Mouse (Mus musculus): ENCODE measurements around the gene Usp22. TPM values are rescaled to one million over a fixed set of nuclear protein-coding genes. Genes with fewer than 3 reads are reported as not detected.
"Not testable (repeated sequence)": the region's sequence is repeated elsewhere in the genome, so short reads cannot be mapped to it uniquely, and the experiment has no call there.

The Usp22 gene
- polyA plus RNA-seq, 1 experiment from 2014 or later: 140 TPM

- H3K9ac ChIP-seq: no peak overlapping the region
- peaks cover 23% of the 10 kb centered on the region for H3K4me1 ChIP-seq
- no peaks in the 10 kb centered on the region for H3K27me3 ChIP-seq
- no peak for ATAC-seq (ENCODE audit: insufficient number of reproducible peaks, low FRiP score, low TSS enrichment, low read depth)
- no peak overlapping the region for H3K4me3 ChIP-seq (replicated peaks)
- WGBS: 90% methylated on average over 10 of the region's 10 CpGs
- no peak overlapping the region for H3K4me2 ChIP-seq (replicated peaks)
- no peak overlapping the region for H3K27ac ChIP-seq (replicated peaks)
- no peaks in the 10 kb centered on the region for H3K36me3 ChIP-seq
- no peaks in the 10 kb centered on the region for H3K9me3 ChIP-seq (replicated peaks)
Observed at GRCm38 (mm10) chr11:61205167-61205950, 30.5 kb upstream of the Usp22 start.

- Histone ChIP-seq H3K36me3 (no peaks in the 10 kb centered on the region), H3K4me2 (replicated peaks) (no peak overlapping the region), H3K9me3 (replicated peaks) (no peaks in the 10 kb centered on the region), H3K4me3 (replicated peaks) (no peak overlapping the region), H3K9ac (no peak overlapping the region), H3K27me3 (no peaks in the 10 kb centered on the region), H3K27ac (replicated peaks) (no peak overlapping the region), H3K4me1 (peaks cover 16% of the 10 kb centered on the region)
- no peak for ATAC-seq (ENCODE audit: insufficient number of reproducible peaks, low FRiP score, low TSS enrichment, low read depth)
- 85% methylated on average over 2 of the region's 2 CpGs for WGBS
Observed at GRCm38 (mm10) chr11:61202810-61203209, 28.0 kb upstream of the Usp22 start.

GRCm38 (mm10) chr11:61202186-61202585 is 27.3 kb upstream of the Usp22 start:
- no peak overlapping the region for H3K27ac ChIP-seq (replicated peaks)
- ATAC-seq (ENCODE audit: insufficient number of reproducible peaks, low FRiP score, low TSS enrichment, low read depth): no peak
- H3K36me3 ChIP-seq: no peaks in the 10 kb centered on the region
- no peak overlapping the region for H3K4me2 ChIP-seq (replicated peaks)
- peaks cover 10% of the 10 kb centered on the region for H3K4me1 ChIP-seq
- no peak overlapping the region for H3K4me3 ChIP-seq (replicated peaks)
- 78% methylated on average over 6 of the region's 6 CpGs for WGBS
- no peaks in the 10 kb centered on the region for H3K9me3 ChIP-seq (replicated peaks)
- no peaks in the 10 kb centered on the region for H3K27me3 ChIP-seq
- H3K9ac ChIP-seq: no peak overlapping the region

- Histone ChIP-seq H3K27ac (replicated peaks) (no peak overlapping the region), H3K4me3 (replicated peaks) (no peak overlapping the region), H3K4me1 (0 out of 2 replicates have a peak, but pooled peaks cover 4% of the 10 kb centered on the region), H3K9ac (no peak overlapping the region), H3K36me3 (no peaks in the 10 kb centered on the region), H3K9me3 (replicated peaks) (no peaks in the 10 kb centered on the region), H3K27me3 (no peaks in the 10 kb centered on the region), H3K4me2 (replicated peaks) (no peak overlapping the region)
- WGBS: 52% methylated on average over 4 of the region's 4 CpGs
- no peak for ATAC-seq (ENCODE audit: insufficient number of reproducible peaks, low FRiP score, low TSS enrichment, low read depth)
Observed at GRCm38 (mm10) chr11:61199620-61200362, 24.9 kb upstream of the Usp22 start.

- 0 out of 2 replicates have a peak, but pooled peaks cover 4% of the 10 kb centered on the region for H3K4me1 ChIP-seq
- H3K4me2 ChIP-seq (replicated peaks): no peak overlapping the region
- no peak for ATAC-seq (ENCODE audit: insufficient number of reproducible peaks, low FRiP score, low TSS enrichment, low read depth)
- H3K36me3 ChIP-seq: no peaks in the 10 kb centered on the region
- no peak overlapping the region for H3K9ac ChIP-seq
- H3K4me3 ChIP-seq (replicated peaks): no peak overlapping the region
- peaks cover 11% of the 10 kb centered on the region for H3K27me3 ChIP-seq
- H3K27ac ChIP-seq (replicated peaks): no peak overlapping the region
- no peaks in the 10 kb centered on the region for H3K9me3 ChIP-seq (replicated peaks)
Observed at GRCm38 (mm10) chr11:61197935-61198334, 23.1 kb upstream of the Usp22 start.

GRCm38 (mm10) chr11:61196616-61197353 is 21.9 kb upstream of the Usp22 start:
- Histone ChIP-seq H3K9me3 (replicated peaks) (no peaks in the 10 kb centered on the region), H3K27me3 (peaks cover 11% of the 10 kb centered on the region), H3K9ac (no peak overlapping the region), H3K27ac (replicated peaks) (no peak overlapping the region), H3K4me1 (0 out of 2 replicates have a peak, but pooled peaks cover 4% of the 10 kb centered on the region), H3K4me2 (replicated peaks) (no peak overlapping the region), H3K4me3 (replicated peaks) (no peak overlapping the region), H3K36me3 (no peaks in the 10 kb centered on the region)
- no peak for ATAC-seq (ENCODE audit: insufficient number of reproducible peaks, low FRiP score, low TSS enrichment, low read depth)
- WGBS: 78% methylated on average over 14 of the region's 14 CpGs

GRCm38 (mm10) chr11:61193392-61193791 is 18.5 kb upstream of the Usp22 start:
- H3K27ac ChIP-seq (replicated peaks): no peak overlapping the region
- H3K4me2 ChIP-seq (replicated peaks): no peak overlapping the region
- 6% methylated on average over 9 of the region's 9 CpGs for WGBS
- no peaks in the 10 kb centered on the region for H3K9me3 ChIP-seq (replicated peaks)
- H3K9ac ChIP-seq: no peak overlapping the region
- no peak overlapping the region for H3K4me3 ChIP-seq (replicated peaks)
- no peaks in the 10 kb centered on the region for H3K36me3 ChIP-seq
- H3K4me1 ChIP-seq: no peaks in the 10 kb centered on the region
- H3K27me3 ChIP-seq: peaks cover 11% of the 10 kb centered on the region
- ATAC-seq (ENCODE audit: insufficient number of reproducible peaks, low FRiP score, low TSS enrichment, low read depth): no peak

GRCm38 (mm10) chr11:61192779-61193178 is 17.9 kb upstream of the Usp22 start:
- no peak overlapping the region for H3K9ac ChIP-seq
- no peaks in the 10 kb centered on the region for H3K4me1 ChIP-seq
- no peaks in the 10 kb centered on the region for H3K36me3 ChIP-seq
- H3K4me2 ChIP-seq (replicated peaks): no peak overlapping the region
- H3K27ac ChIP-seq (replicated peaks): no peak overlapping the region
- no peak for ATAC-seq (ENCODE audit: insufficient number of reproducible peaks, low FRiP score, low TSS enrichment, low read depth)
- WGBS: 91% methylated on average over 2 of the region's 2 CpGs
- no peak overlapping the region for H3K4me3 ChIP-seq (replicated peaks)
- peaks cover 11% of the 10 kb centered on the region for H3K27me3 ChIP-seq
- no peaks in the 10 kb centered on the region for H3K9me3 ChIP-seq (replicated peaks)

GRCm38 (mm10) chr11:61192123-61192522 is 17.3 kb upstream of the Usp22 start:
- not testable (repeated sequence) for H3K27ac ChIP-seq (replicated peaks); H3K4me2 ChIP-seq (replicated peaks); H3K36me3 ChIP-seq; H3K9ac ChIP-seq; ATAC-seq (ENCODE audit: insufficient number of reproducible peaks, low FRiP score, low TSS enrichment, low read depth); H3K4me3 ChIP-seq (replicated peaks); H3K9me3 ChIP-seq (replicated peaks); H3K4me1 ChIP-seq
- 83% methylated on average over 7 of the region's 10 CpGs for WGBS
- peaks cover 11% of the 10 kb centered on the region for H3K27me3 ChIP-seq

- Histone ChIP-seq H3K36me3 (no peaks in the 10 kb centered on the region), H3K4me1 (no peaks in the 10 kb centered on the region), H3K4me2 (replicated peaks) (no peak overlapping the region), H3K9ac (no peak overlapping the region), H3K27ac (replicated peaks) (no peak overlapping the region), H3K9me3 (replicated peaks) (no peaks in the 10 kb centered on the region), H3K27me3 (peaks cover 11% of the 10 kb centered on the region), H3K4me3 (replicated peaks) (no peak overlapping the region)
- 76% methylated on average over 2 of the region's 2 CpGs for WGBS
- no peak for ATAC-seq (ENCODE audit: insufficient number of reproducible peaks, low FRiP score, low TSS enrichment, low read depth)
Observed at GRCm38 (mm10) chr11:61190776-61191175, 15.9 kb upstream of the Usp22 start.

- no peak overlapping the region for H3K4me2 ChIP-seq (replicated peaks)
- ATAC-seq (ENCODE audit: insufficient number of reproducible peaks, low FRiP score, low TSS enrichment, low read depth): no peak
- H3K4me3 ChIP-seq (replicated peaks): no peak overlapping the region
- H3K9ac ChIP-seq: no peak overlapping the region
- WGBS: 53% methylated on average over 1 of the region's 1 CpGs
- no peaks in the 10 kb centered on the region for H3K27me3 ChIP-seq
- no peaks in the 10 kb centered on the region for H3K9me3 ChIP-seq (replicated peaks)
- peak overlapping the region; percentile 78 for H3K27ac ChIP-seq (replicated peaks)
- H3K4me1 ChIP-seq: peaks cover 6% of the 10 kb centered on the region
- no peaks in the 10 kb centered on the region for H3K36me3 ChIP-seq
Observed at GRCm38 (mm10) chr11:61183820-61184219, 9.0 kb upstream of the Usp22 start.

Data from embryonic facial prominence, embryonic 15.5 days (tissue).